Mouse (Mus musculus) thymus, adult 2 months (tissue): ENCODE measurements around the gene Elf5. TPM values are rescaled to one million over a fixed set of nuclear protein-coding genes. Genes with fewer than 3 reads are reported as not detected.

ENCODE experiments used
- DNase-seq: peaks from one replicate; pipeline ENCODE4 v3.0.0; 2021
- H3K27ac ChIP-seq: fragments of 200-500 bp; 2 replicates; pipeline ENCODE4 v1.5.1; 2012; ENCODE audit warnings: low read length, control low read depth; ENCODE audit not compliant: control insufficient read depth, insufficient read depth
- H3K27me3 ChIP-seq: fragments of 200-500 bp; 2 replicates; pipeline ENCODE4 v1.6.1; 2012; ENCODE audit warnings: mild to moderate bottlenecking, low read length, moderate library complexity, mixed read lengths; ENCODE audit not compliant: control insufficient read depth, insufficient read depth
- H3K36me3 ChIP-seq: fragments of 200-500 bp; 2 replicates; pipeline ENCODE4 v1.6.1; 2012; ENCODE audit warnings: mild to moderate bottlenecking, low read length, moderate library complexity; ENCODE audit not compliant: control insufficient read depth, insufficient read depth
- H3K4me1 ChIP-seq: fragments of 200-500 bp; replicated peaks from 2 replicates; pipeline ENCODE4 v1.6.1; 2012; ENCODE audit warnings: low read length; ENCODE audit not compliant: control insufficient read depth, insufficient read depth
- H3K4me3 ChIP-seq: fragments of 200-500 bp; 2 replicates; pipeline ENCODE4 v1.5.1; 2012; ENCODE audit warnings: mild to moderate bottlenecking, low read length, control low read depth, moderate library complexity; ENCODE audit not compliant: control insufficient read depth, insufficient read depth
- CTCF ChIP-seq: fragments of 200-500 bp; IDR thresholded peaks from 2 replicates; pipeline ENCODE4 v1.5.1; 2012; ENCODE audit warnings: mild to moderate bottlenecking, control low read depth, low read length, moderate library complexity, borderline replicate concordance; ENCODE audit not compliant: control insufficient read depth, poor library complexity, insufficient read depth; ENCODE audit errors: extremely low read depth
- POLR2A ChIP-seq: fragments of 200-500 bp; IDR thresholded peaks from 2 replicates; pipeline ENCODE4 v1.6.1; 2012; ENCODE audit warnings: mild to moderate bottlenecking, low read length, control low read depth, moderate library complexity; ENCODE audit not compliant: control insufficient read depth, poor library complexity, insufficient read depth; ENCODE audit errors: extremely low read depth
- WGBS: fragments of 180-500 bp; shearing (Covaris S2); methylation state at CpG from one replicate; pipeline ENCODE4 v1.1.7; 2018; 5-methylcytosine and 5-hydroxymethylcytosine counted together
- polyA plus RNA-seq: library from polyadenylated mRNA; depleted of rRNA; stranded (reverse); fragments of >200 nt; gene quantifications from 2 replicates; pipeline ENCODE4 v1.2.3, GENCODE M21; 2012

Gene Elf5
- polyA plus RNA-seq, 1 experiment = 0.54 TPM

DNA sequence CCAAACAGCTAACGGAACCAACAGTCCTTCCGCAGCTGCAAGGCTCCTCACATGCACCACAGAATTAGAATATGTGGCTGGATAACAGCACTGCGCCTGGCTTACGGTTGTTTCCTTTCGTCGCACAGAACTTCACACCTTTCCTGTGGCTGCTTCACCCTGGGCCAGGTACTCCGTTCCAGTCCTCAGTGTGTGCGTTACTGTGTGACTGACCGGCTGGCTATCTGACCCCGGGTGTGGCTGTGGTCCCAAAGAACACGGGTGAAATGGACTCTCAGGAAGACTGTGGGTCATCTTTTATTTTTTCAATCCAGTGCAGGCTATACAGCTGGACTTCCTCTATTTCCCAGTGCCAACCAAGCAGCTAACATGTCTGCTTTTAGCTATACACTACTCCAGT, 53.9 kb downstream of the Elf5 start:
- no peak for DNase-seq
- Histone ChIP-seq H3K4me1 (peaks cover 13% of the 10 kb centered on the region), H3K27me3 (no peaks in the 10 kb centered on the region), H3K27ac (no peak overlapping the region), H3K4me3 (no peak overlapping the region), H3K36me3 (peaks cover 51% of the 10 kb centered on the region)
- no peak for TF ChIP-seq CTCF
- WGBS = 95% methylated on average over 11 of the region's 11 CpGs

DNA sequence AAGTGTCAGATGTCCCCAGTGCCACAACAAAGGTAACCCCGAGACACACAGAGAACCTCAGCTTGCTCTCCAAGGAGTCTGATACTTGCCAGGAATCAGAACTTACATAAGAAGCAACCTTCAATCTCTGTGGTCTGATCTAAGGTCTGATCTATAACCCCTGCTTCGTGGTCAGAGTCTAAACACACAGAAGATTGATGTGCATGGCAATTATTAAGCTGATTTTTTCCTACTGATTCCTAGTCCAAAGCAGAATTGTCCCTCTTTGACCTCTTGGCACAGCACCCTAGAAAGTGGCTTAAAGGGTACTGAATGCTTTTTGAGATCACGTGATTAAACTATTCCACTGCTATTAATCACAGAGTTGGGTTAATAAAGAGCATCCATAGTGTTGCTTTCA, 54.8 kb downstream of the Elf5 start:
- TF ChIP-seq CTCF = no peak
- TF ChIP-seq POLR2A = no peak
- Histone ChIP-seq H3K27me3 (no peaks in the 10 kb centered on the region), H3K4me3 (no peak overlapping the region), H3K36me3 (peaks cover 57% of the 10 kb centered on the region), H3K4me1 (peaks cover 7% of the 10 kb centered on the region), H3K27ac (no peak overlapping the region)
- WGBS = 80% methylated on average over 3 of the region's 3 CpGs
- no peak for DNase-seq

DNA sequence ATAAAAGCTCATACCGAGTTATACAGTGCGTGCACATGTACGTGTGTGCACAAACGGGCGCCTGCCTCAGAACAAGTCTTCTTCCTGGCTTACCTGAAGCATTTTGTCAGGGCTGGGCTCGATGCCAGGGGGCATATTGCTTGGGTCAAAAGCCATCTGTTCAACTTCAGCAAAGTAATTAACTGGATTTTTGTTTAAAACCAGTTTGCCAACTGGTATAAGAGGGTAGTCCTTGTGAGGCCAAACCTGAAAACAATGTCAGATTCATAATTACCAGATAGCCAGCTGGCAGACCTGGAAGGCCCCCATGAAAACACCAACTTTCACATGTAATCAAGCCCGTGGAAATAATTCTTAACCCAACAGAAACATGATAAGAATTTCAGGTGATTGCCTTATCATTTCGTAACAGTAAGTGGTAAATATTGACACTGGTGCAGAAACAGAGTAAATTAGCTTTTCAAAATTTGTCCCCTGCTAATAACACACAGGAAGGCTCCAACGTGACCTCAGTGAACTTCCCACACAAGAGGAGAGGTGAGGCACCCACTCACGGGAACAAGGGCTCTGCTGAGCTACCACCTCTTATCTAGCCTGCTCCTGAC, 55.6 kb downstream of the Elf5 start:
- no peak overlapping the region for H3K27ac ChIP-seq
- 94% methylated on average over 10 of the region's 10 CpGs for WGBS
- no peaks in the 10 kb centered on the region for H3K27me3 ChIP-seq
- H3K4me3 ChIP-seq = no peak overlapping the region
- no peak for DNase-seq
- H3K4me1 ChIP-seq = 0 out of 2 replicates have a peak, but pooled peaks cover under 1% of the 10 kb centered on the region
- H3K36me3 ChIP-seq = peaks cover 64% of the 10 kb centered on the region
- no peak for TF ChIP-seq CTCF
- TF ChIP-seq POLR2A = no peak

DNA sequence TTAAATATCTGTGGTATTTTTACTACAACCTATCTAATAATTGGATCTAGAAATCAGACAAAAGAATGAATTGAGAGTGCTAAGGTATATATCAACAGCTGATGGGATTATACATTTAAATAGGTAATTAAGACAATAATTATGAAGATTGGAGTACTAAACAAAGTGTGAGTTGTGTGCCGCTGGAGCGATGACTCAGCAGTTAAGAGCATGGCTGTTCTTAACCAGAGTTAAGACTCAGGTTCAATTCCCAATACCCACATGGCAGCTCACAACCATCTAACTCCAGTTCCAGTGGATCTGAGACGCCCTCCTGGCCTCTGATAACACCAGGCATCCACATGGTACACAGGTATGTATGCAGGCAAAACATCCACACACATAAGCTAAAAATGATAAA, 61.9 kb downstream of the Elf5 start:
- Histone ChIP-seq H3K4me1 (peaks cover 7% of the 10 kb centered on the region), H3K4me3 (no peak overlapping the region), H3K27me3 (no peaks in the 10 kb centered on the region), H3K36me3 (peaks cover 68% of the 10 kb centered on the region), H3K27ac (no peak overlapping the region)
- no peak for DNase-seq
- 97% methylated on average over 3 of the region's 3 CpGs for WGBS
- no peak for TF ChIP-seq CTCF
- TF ChIP-seq POLR2A = no peak

DNA sequence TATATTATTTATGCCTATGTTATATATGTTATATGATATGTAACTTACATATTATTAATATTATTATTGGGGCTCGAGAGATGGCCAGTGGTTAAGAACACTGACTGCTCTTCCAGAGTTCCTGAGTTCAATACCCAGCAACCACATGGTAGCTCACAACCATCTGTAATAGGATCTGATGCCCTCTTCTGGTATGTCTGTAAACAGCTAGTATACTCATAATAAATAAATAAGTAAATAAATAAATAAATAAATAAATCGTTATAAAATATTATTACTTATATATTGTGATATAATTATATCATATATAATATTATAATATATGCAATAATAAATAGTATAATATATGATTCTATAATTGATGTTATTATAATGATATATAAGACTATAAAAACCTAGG, 64.7 kb downstream of the Elf5 start:
- Histone ChIP-seq H3K4me1 (peaks cover 7% of the 10 kb centered on the region), H3K27me3 (no peaks in the 10 kb centered on the region), H3K4me3 (no peak overlapping the region), H3K36me3 (peaks cover 42% of the 10 kb centered on the region), H3K27ac (no peak overlapping the region)
- WGBS = 84% methylated on average over 2 of the region's 2 CpGs
- no peak for TF ChIP-seq POLR2A
- no peak for TF ChIP-seq CTCF
- DNase-seq = no peak

DNA sequence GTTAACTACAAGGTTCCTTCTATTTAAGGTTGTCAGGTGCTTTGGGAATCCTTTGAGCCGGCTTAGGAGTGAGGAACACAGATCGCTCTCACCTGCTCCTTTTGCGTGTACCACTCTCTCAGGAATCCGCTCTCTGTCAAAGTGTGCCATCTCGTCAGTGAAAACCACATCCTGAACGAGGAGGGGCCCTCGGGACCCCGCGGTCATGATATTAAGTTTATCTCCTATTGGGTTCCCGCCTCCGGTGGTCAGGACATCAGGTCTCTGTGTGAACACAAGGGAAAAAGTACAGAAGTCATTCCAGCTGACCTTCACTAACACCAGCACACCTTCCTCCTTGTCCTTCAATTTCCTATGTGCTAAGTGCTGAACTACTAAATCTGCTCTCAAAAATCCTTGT, 65.2 kb downstream of the Elf5 start:
- Histone ChIP-seq H3K27ac (no peak overlapping the region), H3K4me1 (peaks cover 7% of the 10 kb centered on the region), H3K4me3 (no peak overlapping the region), H3K27me3 (no peaks in the 10 kb centered on the region), H3K36me3 (peaks cover 37% of the 10 kb centered on the region)
- peak; percentile 23 for DNase-seq
- 13% methylated on average over 11 of the region's 11 CpGs for WGBS
- TF ChIP-seq CTCF (no peak), POLR2A (no peak)

DNA sequence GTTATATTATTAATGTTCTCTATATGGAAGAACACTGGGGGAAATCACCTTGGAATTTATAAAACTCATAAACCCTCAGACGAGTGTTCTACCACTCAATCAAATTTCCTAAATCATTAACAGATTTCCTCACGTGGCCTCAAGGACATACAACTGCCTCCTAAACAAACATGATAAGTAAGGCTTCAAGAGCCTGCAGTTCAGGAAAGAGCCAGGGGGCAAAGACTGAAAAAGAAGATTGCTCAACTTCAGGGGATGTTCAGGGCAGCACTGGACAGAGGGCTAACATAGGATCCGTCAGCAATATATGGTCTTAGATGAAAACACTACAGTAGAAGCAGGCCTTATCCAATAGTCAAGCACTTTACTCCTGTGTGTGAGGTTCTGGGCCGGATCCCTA, 66.0 kb downstream of the Elf5 start:
- H3K27ac ChIP-seq = no peak overlapping the region
- H3K4me3 ChIP-seq = no peak overlapping the region
- peaks cover 33% of the 10 kb centered on the region for H3K36me3 ChIP-seq
- H3K27me3 ChIP-seq = no peaks in the 10 kb centered on the region
- peaks cover 7% of the 10 kb centered on the region for H3K4me1 ChIP-seq
- WGBS = 95% methylated on average over 4 of the region's 4 CpGs
- no peak for DNase-seq
- no peak for TF ChIP-seq CTCF
- TF ChIP-seq POLR2A = no peak
